ENCODE assay signal across 18 mouse cellular contexts in the genomic region with DNA sequence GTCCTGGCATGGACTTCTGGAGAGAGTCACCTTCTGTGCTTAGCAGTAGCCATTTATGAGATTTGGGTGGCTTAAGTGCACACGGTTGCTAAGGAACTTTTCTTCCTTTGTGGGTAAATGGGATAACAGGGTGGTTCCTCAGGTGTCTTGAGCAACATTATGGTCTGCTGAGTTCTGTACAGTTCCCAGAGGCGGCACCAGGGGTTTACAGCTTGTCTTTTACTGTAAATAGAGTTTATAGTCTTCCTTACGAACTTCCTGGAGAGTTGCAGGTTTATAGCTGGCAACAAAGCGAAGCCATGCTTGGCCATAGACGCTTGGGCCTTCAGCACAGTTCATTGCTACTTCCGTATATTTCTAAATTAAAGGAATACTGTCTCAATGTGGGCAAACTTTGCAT. TPM values are rescaled to one million over a fixed set of nuclear protein-coding genes. Genes with fewer than 3 reads are reported as not detected.
"Had no signal": no experiment of that assay in that cellular context is flagged by ENCODE, and none has a peak within 500 bp of the region (broad histone marks: within the 10 kb centered on the region; RNA-seq: fewer than 3 reads in every experiment).

No protein-coding gene starts in this region.

- H3K9me3 ChIP-seq: neural tube, embryonic 13.5 days; neural tube, embryonic 15.5 days; stomach, embryonic 15.5 days had no signal

- H3K4me2 ChIP-seq: neural tube, embryonic 13.5 days; neural tube, embryonic 15.5 days; stomach, embryonic 15.5 days had no signal

- H3K27me3 ChIP-seq: neural tube, embryonic 13.5 days; neural tube, embryonic 15.5 days; stomach, embryonic 15.5 days had no signal

- H3K4me3 ChIP-seq: neural tube, embryonic 13.5 days; neural tube, embryonic 15.5 days; stomach, embryonic 15.5 days had no signal

- H3K27ac ChIP-seq: neural tube, embryonic 13.5 days; neural tube, embryonic 15.5 days; stomach, embryonic 15.5 days; stomach, postnatal 0 days had no signal

- DNase-seq: retina, postnatal 1 day; right cerebral cortex, adult 18-20 months; right cerebral cortex, postnatal 14 days; right cerebral cortex, postnatal 25 days; right cerebral cortex, postnatal 4 days; spleen, adult 18-20 months; thymus, adult 18-20 months; thymus, adult 2 months; thymus, postnatal 14 days; thymus, postnatal 25 days; thymus, postnatal 36 days; thymus, postnatal 4 days had no signal

- H3K9ac ChIP-seq: neural tube, embryonic 13.5 days; neural tube, embryonic 15.5 days; stomach, embryonic 15.5 days had no signal

- H3K36me3 ChIP-seq: neural tube, embryonic 13.5 days; neural tube, embryonic 15.5 days; stomach, embryonic 15.5 days had no signal

- H3K4me1 ChIP-seq: neural tube, embryonic 13.5 days; neural tube, embryonic 15.5 days; stomach, embryonic 15.5 days had no signal

RNA-seq across cellular contexts. Expression of gene Syndig1l, which starts 15.9 kb away (rescaled TPM):
- total RNA-seq: neutrophil, adult 5-6 weeks had no signal
- polyA plus RNA-seq: small intestine, adult 2 months; stomach, postnatal 0 days had no signal
